Mouse (Mus musculus): ENCODE data around the gene Serp1. TPM values are rescaled to one million over a fixed set of nuclear protein-coding genes. Genes with fewer than 3 reads are reported as not detected.
"Not testable (repeated sequence)": the region's sequence is repeated elsewhere in the genome, so short reads cannot be mapped to it uniquely, and the experiment has no call there.

Serp1 gene
- total RNA-seq, 2 experiments from 2014 or later: 89.9 to 124 TPM

GRCm38 (mm10) chr3:58508020-58508750 lies 17.5 kb downstream of the Serp1 start:
- no peak for DNase-seq (ENCODE audit: low spot score in 2 of 2)

- DNase-seq (ENCODE audit: low spot score in 2 of 2): no peak
These were observed 21.0 kb downstream of the Serp1 start for GRCm38 (mm10) chr3:58504676-58505075.

GRCm38 (mm10) chr3:58503720-58504333 lies 21.9 kb downstream of the Serp1 start:
- no peak for DNase-seq (ENCODE audit: low spot score in 2 of 2)

- no peak for DNase-seq (ENCODE audit: low spot score in 2 of 2)
These were observed 23.7 kb downstream of the Serp1 start for GRCm38 (mm10) chr3:58501961-58502360.

DNA sequence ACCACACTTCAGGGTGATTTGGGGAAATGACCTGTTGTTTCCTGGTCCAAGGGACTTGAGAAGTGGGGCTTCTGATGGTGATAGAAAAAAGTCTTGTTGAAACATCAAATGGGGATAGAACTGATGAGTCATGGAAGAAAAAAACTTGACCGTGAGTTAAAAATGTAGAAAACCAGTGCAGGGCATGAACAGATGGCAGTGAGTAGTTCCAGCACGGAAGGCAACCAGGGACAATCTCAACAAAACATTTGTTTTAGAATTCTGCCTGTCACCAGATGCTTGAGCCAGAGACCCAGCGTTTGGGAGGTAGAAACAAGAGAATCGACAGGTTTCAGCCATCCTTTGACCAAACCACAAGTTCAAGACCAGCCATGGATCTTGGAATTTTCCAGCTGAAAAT lies 32.1 kb downstream of the Serp1 start:
- DNase-seq (ENCODE audit: low spot score in 2 of 2): no peak

DNA sequence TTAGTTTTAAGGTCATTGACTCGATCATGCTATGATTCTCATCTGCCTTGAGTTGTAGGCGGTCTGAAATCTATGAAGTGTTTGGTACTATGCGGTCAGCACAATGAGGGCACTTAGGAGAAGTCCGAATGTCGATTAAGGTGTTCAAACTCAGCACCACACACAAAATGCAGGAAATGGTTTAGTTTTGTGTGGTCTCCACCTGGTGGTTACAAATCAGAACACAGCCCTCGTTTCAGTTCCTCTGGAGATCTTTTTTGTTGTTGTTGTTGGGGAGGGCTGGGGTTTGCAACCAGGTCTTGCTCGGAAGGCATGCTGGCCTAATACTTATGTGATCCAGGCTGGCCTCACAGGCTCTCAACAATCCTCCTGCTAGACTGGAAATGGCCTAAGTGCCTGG lies 34.9 kb downstream of the Serp1 start:
- no peak for DNase-seq (ENCODE audit: low spot score in 2 of 2)

- DNase-seq (ENCODE audit: low spot score in 2 of 2): no peak
These were observed 37.5 kb downstream of the Serp1 start for GRCm38 (mm10) chr3:58487999-58488775.

DNA sequence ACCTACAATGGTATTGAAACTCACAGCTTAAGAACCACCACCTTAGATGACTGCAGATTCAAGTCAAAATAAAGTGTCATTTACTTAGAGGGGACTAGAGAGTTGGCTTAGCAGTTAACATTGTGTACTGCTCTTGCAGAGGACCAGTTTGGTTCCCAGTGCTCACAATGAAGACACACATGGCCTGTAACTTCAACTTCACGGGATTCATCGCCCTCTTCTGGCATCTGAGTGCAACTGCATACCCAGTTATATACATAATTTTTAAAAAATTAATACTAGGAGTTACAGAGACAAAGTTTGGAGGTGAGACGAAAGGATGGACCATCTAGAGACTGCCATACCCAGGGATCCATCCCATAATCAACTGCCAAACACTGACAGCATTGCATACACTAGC lies 38.6 kb downstream of the Serp1 start:
- DNase-seq (ENCODE audit: low spot score in 2 of 2): no peak

DNA sequence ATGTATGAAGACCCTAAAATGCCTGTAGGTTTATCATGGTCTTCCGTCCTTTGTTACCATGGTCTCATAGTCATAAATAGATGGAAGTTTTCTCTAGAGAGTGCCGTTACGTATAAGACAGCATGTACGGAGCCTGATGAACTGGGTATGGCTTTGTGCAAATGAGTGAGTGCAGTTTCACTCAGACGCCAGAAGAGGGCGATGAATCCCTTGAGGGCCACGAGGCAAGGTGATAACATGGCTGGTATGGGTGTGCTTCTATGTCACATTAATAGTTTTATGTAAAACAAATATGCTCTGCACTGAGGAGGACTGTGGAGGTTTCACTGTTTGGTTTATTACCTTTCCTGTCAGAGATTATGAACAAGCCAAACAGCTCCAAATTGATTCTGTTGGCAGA lies 39.8 kb downstream of the Serp1 start:
- no peak for DNase-seq (ENCODE audit: low spot score in 2 of 2)

GRCm38 (mm10) chr3:58478755-58479455 lies 46.8 kb downstream of the Serp1 start:
- DNase-seq (ENCODE audit: low spot score in 2 of 2): no peak

GRCm38 (mm10) chr3:58475298-58475697 lies 50.4 kb downstream of the Serp1 start:
- DNase-seq (ENCODE audit: low spot score in 2 of 2): not testable (repeated sequence)

Other genes starting within 250 kb of the Serp1 start
- 10 to 100 TPM; 35.6 to 38.1 TPM for gene Tsc22d2, start 111.2 kb downstream of the Serp1 start, total RNA-seq (2021)
- 10 to 100 TPM; 42.2 to 50.8 TPM for gene Eif2a, start 71 bp downstream of the Serp1 start, total RNA-seq (2021)
- gene Selenot, start 50.7 kb upstream of the Serp1 start, total RNA-seq (2021): 100 to 1,000 TPM; 131 to 148 TPM
- under 1 TPM in 1 of 2 experiments, not detected in 1; 0.48 TPM for gene Erich6, start 111.3 kb upstream of the Serp1 start, total RNA-seq (2021)
- gene Siah2, start 166.5 kb upstream of the Serp1 start, total RNA-seq (2021): 10 to 100 TPM; 19.8 to 29.9 TPM